Mouse (Mus musculus): ENCODE measurements around the gene 4931440F15Rik.
"Not testable (repeated sequence)": the region's sequence is repeated elsewhere in the genome, so short reads cannot be mapped to it uniquely, and the experiment has no call there.

Gene 4931440F15Rik

DNA sequence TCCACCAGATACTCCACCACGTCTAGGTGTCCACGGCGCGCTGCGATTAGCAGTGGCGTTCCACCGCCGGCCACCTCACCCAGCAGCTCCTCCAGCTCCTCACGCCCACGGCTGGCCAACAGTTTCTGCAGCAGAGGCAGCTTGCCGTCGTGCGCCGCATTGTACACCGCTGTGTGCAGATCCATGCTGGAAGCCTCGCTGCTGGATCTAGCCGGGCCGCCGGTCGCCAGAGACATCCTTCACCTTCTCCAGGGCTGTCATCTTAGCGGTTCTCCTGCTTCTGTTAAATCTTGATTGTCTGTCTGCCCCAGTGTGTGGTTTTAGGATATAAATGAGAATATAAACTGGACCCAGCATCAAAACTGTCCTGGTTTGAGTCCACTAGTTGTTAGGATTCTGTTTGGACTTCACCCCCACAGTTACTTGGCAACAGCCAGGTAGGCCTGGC is at the start of gene 4931440F15Rik:
Gene 4931440F15Rik, minus strand, starts transcription at position 398 of the 448 bp plus-strand sequence.
- not testable (repeated sequence) for DNase-seq (ENCODE audit: low read depth, low spot score)

DNA sequence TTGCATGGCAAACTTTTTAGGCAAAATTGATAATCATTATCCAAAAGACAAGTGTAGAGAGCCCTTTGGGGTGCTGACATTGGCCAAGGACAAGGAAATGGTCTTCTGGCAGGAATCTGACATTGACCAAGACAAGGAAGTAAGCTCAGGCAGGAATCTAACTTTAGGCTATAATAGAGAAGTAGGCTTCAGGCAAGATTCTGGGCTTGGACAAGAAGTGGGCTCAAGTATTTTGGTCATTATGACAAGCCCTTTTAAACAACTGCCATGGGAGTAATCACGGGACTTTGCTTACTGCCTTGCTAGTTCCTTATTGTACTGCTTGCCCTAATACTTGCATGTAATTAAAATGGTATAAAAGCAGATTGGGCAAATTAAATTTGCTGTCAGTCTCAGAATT is 49.3 kb upstream of the 4931440F15Rik start:
- not testable (repeated sequence) for DNase-seq (ENCODE audit: low read depth, low spot score)

DNA sequence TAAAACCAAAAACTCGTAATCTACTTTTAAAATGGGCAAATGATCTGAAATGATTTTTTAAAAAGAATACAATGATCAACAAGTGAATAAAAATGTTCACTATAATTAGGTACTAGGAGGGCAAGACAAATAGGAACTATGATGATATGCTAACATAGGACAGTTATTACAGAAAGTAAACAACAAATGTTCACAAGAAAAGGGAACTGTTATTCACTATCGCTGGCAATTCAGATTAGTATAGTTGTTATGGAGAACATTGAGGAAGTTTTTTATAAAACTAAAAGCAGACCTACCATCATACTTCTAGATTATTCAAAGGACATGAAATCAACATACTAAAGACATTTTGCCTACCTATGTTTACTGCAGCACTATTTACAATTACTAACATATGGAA is 44.7 kb upstream of the 4931440F15Rik start:
- no peak for DNase-seq (ENCODE audit: low read depth, low spot score)

DNA sequence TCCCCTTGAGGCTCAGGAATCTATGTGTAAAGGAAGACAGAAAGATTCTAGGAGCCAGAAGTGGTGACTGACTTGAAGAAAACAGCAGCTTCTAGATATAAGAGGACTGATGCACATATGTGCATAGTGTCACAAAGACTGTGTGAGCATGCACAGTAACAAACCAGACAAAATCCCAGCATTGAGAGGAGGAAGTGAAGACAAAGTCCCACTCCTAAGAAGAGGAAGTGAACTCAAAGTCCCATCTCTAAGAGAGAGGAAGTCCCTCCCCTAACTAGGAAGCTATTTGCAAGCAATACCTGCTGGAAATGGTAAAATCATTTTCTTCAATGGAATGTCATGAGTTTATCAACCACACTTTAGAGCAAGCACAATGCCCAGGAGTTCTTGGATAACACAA is 38.8 kb upstream of the 4931440F15Rik start:
- DNase-seq (ENCODE audit: low read depth, low spot score), result no peak

DNA sequence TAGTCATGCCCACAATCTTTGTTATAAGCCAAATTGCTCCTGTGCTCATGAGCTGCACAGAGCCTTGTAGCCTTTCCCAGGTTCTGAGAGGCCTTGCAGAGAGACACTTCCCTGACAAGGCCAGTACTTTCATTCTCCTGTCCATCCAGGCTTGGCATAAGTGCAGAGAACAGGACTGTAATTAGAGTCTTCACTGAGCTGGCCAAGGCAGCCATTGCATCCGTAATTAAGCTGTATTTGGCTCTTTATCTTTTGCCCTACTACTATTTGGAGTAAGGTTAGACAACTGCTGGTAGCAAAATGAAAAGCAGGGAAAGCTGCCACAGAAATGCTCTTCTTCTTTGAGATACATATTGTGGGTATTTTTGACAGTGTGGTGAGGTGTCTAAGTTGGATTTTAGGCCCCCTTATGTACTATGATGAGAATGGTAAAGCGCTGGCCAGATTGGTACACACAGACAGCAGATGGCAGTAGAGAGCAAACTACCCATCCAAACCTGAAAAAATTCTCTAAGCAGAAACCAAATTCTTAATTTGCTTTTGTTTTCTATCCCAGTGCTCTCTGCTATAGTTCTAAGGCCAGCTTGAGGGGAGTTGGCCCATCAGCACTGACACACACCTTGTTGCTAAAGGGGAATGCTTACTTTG is 36.4 kb upstream of the 4931440F15Rik start:
- no peak for DNase-seq (ENCODE audit: low read depth, low spot score)

DNA sequence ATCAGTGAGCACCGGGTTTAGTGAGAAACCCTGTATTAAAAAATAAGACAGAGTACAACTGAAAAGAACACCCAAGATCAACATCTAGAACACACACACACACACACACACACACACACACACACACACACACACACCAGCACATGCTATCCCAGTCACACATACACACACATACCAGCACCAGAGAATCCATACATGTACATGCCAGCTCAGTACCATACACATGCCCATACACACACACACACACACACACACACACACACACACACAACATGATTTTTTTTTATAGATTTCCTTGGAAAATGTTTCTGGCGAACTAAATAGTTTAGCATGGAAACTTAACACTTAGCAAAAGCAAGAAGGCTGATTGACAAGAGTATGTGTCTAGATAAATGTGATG is 35.6 kb upstream of the 4931440F15Rik start:
- no peak for DNase-seq (ENCODE audit: low read depth, low spot score)

DNA sequence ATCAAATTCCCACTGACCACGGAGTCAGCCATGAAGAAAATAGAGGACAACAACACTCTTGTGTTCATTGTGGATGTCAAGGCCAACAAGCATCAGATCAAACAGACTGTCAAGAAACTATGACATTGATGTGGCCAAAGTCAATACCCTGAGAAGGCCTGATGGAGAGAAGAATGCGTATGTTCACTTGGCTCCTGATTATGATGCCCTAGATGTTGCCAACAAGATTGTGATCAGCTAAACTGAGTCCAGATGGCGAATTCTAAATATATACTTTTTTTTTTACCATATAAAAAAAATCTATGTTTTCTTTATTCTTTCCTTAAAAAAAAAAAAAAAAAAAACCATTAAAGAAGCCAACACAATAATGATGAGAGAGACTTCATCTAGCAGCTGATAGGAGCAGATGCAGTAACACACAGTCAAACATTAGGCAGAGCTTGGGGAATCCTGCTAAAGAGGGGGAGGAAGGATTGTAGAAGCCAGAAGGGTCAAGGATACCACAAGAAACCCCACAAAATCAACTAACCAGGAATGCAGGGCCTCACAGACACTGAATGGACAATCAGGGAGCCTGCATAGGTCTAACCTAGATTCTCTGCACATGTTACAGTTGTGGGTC is 15.2 kb upstream of the 4931440F15Rik start:
- DNase-seq (ENCODE audit: low read depth, low spot score), result no peak

DNA sequence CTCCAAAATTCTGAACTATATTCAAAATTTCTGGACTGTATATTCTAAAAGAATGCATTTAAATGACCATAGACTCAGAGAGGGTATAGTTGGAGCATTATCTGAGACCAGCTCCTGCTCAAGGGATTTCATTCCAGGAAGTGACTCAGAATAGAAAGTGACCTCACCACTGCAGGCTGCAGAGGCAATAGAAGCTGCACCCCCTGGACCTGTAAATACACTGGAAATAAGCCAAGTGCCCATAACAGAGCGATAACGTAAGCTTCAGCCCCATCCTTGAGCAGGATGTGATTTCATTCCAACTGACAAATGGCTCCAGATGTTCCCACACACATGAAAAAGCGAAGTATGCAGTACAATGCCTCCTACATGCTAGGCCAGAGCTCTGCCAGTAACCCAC is 14.3 kb upstream of the 4931440F15Rik start:
- DNase-seq (ENCODE audit: low read depth, low spot score), result no peak

DNA sequence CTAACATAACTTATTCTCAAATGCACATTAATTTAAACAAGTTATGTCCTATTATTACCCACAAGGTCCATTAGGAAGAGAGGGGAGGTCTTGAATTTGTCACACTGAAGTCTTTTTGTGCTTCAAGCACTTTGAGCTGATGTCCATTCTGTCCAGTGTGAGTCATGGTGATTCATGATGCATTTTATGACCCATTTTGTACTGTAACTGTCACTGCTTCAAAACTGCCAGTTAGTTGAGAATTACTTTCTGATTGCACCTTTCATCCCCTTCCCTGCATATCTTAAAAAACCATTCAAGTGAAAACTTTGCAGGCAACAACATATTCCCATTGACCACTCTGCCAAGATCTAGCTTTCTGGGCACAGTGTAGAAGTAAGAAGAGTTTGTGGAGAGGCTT is 11.6 kb upstream of the 4931440F15Rik start:
- no peak for DNase-seq (ENCODE audit: low read depth, low spot score)

DNA sequence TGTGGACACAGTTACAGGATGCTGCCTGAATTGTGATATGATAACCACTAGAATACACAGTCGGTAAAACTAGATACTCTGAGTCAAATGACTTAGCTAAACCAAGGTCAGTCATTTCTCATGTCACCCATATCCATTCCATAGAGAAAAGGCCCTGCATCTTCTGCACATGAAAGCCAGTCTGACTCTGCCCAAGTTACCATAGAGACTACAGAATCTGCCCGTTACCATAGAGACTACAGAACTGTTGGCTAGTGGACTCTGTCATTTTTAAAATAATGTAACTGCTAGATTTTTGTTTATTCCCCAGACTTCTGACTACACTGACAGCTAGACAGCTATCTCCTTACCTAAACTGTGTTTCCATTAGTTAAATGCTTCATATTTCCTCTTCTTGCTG is 2.3 kb upstream of the 4931440F15Rik start:
- DNase-seq (ENCODE audit: low read depth, low spot score), result no peak

DNA sequence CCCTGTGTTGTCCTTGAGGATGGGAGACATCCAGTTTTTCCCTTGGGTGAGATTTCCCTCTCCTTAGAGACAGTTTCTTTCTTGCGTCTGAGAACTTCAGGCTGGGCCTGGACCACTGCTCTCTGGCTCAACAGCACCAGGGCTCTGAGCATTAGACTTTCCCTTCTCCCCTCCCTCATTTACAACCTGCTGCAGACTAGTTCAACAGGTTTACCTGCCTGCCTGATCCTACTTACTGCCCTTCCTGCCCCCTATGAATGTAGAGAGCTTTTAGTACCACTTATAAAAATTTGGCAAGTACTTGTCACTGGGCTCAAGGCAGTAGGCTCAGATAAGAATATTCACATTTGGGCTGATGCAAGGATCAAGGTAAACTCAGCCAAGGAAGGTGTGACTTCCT is 533 bp upstream of the 4931440F15Rik start:
- DNase-seq (ENCODE audit: low read depth, low spot score), result no peak

DNA sequence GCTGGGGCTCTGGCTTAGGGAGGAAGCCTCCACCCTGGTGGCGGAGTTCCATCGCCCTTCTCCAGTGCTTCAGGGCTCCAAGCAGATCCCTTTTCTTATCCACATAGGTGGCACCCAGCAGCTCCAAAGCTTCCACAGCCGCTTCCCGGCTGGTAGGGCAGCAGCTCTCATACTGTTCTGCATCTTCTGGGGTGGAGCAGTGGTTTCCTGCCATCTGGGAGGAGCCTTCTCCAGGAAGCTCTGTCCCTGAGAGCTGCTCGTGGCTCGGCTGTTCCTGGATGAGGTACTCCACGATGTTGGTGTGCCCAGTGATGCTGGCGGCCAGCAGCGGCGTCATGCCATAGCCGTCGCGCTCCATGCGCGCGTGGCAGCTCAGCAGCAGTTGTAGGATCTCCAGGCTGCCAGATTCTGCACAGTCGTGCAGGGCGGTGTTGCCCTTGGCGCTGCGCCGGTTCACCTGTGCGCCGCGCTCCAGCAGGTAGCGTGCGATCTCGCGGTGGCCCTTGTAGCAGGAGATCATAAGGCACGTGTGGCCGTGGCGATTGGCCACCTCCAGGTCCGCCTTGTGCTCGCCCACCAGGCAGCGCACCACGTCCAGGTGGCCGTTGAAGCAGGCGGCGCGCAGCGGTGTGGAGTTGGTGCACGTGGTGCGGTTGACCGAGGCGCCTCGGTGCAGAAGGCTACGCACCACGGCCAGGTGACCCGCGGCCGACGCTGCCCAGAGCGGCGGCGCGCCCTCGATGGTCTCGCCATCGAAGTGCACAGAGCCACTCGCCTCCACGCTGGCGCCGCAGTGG is 796 bp downstream of the 4931440F15Rik start:
- not testable (repeated sequence) for DNase-seq (ENCODE audit: low read depth, low spot score)

DNA sequence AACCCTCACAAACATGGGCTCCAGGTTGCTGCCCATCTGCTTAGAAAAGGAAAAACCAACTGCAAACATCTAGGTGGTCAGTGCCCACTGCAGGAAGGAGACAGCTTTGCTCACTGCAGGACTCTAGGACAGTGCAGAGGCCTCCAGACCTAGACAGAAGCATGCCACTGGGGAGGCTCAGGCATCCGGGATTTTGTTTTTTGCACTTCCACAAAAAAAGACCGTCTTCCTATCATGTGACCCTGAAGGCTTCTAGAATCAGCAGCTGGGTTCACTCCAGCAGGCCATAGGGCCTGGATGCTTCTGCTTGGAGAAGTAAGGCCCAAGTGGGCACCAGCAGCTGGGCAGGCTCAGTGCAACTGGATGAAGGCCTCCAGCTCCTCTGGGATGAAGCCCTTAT is 2.3 kb downstream of the 4931440F15Rik start:
- DNase-seq (ENCODE audit: low read depth, low spot score), result no peak

DNA sequence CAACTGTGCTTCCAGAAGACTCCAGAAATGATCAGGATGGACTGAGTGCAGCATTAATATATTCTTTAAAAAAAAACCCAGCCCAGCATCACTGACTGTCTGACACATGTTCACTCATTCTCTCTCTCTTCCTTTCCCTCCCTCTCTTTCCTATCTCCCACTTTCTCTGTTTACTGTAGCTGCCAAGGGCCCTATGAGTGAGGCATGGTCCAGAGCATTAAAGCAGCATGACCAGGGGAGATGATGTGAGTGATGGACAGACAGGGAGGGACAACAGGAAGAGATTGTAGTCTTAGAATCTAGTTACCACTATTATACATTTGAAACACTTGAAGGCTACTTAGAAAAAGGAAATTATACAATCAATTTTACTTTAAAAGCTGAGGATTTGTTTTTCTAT is 9.8 kb downstream of the 4931440F15Rik start:
- DNase-seq (ENCODE audit: low read depth, low spot score), result no peak

DNA sequence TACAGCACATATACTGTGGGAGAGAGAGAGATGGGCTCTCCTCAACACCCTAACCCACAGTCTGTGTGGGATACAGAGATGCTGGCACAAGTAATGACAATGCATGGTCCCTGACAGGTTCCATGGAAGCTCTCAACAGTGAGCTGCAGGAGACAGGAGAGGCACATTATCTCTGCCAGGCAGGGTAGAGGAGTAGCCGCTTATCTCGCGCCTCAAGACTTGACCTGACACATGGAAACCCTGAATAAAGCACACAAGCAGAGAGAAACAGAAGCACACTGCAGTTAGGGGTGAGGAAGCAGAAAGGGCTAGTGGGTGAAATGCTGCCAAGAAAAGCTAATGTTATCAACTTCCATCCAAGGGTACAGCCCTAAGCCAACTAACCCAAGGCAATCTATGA is 10.2 kb downstream of the 4931440F15Rik start:
- DNase-seq (ENCODE audit: low read depth, low spot score), result no peak

DNA sequence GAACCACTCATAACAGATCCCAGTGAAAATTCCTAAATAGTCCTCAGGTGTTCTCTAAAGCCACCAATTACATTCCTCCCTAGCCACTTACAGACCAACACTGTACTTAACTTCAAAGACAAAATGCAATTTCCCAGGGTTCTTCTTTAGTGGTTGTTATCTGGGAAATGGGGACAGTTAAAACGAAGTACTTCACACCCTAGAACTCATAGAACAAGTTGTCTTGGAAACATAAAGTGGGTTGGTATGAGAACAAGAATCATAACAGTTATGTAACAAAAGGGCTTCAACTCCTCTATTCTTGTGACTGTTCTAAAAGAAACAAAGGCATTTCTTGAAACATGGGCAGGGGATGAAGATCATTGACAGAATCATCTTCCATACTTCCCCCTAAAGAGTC is 12.2 kb downstream of the 4931440F15Rik start:
- DNase-seq (ENCODE audit: low read depth, low spot score), result peak; percentile 51

DNA sequence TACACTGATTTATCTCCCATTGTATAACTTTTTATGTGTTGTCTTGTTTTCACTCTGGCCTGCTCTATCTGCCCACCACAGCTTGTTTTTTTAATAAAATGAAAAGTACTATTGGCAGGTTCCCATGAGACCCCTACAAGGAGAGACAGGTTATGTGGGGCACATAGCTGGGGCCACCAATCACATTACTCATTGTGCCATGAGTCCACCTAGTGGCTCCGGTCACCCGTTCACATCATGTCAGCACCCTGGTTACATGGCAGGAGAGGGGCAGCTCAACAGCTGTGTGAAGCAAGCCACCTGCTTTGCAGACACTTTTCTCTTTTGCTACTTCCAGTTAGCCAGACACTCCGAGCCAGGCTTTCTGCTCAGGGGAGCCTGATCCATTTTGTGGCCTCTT is 13.0 kb downstream of the 4931440F15Rik start:
- no peak for DNase-seq (ENCODE audit: low read depth, low spot score)

DNA sequence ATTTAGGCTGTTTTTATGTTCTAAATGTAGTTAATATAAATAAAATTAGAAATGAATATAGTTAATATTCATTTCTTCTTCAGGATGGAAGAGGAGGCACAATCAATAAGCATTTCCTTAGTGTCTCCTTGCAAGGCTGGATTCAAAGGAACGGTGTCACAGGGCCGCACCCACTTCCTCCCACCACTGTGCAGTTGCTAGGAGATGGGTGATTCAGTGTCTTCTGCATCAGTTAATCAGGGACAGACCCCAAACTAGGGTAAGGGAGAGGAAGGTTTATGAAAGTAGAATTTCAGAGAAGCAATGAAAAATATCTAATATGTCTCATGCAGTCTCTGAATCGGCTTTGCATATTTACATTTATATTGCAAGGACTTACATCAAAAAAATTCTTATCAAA is 15.1 kb downstream of the 4931440F15Rik start:
- DNase-seq (ENCODE audit: low read depth, low spot score), result no peak

DNA sequence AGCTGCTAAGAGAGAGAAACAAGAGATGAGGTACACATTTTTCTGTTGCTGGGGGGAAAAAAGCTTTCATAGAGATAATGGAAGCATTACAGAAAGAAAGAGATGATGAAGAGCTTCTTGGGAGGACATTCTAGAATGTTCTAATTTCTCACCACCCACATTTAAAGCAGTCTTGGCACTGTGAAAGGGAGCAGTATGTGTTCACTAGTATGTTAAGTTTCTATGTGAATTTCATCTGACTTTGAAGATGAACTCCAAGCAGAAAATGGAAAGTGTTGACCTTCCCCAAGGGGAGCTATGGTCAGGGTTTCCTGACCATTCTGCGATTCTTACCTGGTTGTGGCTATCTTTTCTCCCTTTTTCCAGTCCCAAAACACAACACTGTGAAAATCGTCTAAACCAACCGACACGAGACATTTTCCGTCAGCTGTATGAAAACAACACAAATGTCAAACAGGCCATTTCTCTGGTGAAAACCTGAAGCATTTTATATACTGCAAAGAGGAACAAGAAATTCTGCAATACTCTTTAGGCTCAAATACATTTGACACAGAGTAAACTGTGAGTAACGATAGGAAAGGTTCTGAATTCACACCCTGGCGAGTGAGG is 16.4 kb downstream of the 4931440F15Rik start:
- DNase-seq (ENCODE audit: low read depth, low spot score), result peak; percentile 65

DNA sequence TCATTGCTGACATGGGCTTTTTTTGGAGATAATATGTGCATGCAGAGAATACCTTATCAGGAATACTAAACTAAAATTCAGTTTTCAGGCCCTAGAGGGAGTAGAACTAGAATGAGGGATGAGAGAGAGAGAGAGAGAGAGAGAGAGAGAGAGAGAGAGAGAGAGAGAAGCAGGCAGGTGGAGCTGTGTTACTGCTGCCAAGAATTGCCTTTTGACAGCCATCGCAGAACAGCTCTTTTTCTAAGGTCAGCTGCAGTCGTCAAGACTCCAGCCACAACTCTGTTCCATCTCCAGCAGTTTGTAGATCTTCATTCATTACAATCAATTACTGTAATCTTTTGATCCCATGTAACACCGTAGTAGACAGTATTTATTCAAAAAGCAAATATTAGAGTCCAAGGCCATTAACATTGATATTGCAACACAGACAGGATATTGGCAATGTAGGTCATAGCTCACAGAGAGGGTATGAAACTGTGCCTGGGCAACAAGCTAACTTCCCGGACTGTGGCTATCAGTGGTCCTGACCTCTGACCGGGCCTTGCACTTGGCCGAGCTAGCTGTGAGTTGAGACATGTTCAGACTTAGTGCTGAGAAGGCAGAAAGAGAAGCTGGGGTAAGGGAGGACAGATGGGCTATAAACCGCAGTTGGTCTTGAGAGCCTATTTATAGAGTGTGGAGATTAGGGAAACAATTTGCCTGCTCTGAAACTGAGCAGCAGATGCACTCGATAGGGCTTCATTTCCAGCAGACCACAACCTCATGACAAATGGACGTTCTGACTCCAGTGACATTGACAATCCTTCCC is 17.1 kb downstream of the 4931440F15Rik start:
- no peak for DNase-seq (ENCODE audit: low read depth, low spot score)

DNA sequence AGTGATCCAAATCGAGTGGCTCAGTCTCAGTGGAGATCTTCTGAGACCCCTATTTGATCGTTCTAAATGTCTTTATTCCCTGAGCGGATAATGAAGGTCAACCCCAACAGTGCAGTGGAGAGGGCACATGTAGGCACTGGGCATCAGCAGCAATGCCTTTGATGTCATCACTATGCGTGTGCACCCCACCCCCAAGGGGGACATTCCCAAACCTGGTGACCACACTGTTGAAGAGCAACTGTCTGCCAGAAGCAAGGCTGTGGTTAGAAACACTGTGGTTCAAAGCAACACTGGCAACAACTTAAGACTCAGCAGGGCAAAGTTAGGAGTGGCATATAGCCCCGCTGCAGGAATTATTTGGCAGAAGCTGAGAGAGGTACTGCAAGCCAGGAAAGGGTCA is 18.1 kb downstream of the 4931440F15Rik start:
- DNase-seq (ENCODE audit: low read depth, low spot score), result no peak

Measured in telencephalon, adult 2 months (tissue).